Mouse (Mus musculus): ENCODE data around the gene Hist1h1e. TPM values are rescaled to one million over a fixed set of nuclear protein-coding genes. Genes with fewer than 3 reads are reported as not detected.
"Not testable (repeated sequence)": the region's sequence is repeated elsewhere in the genome, so short reads cannot be mapped to it uniquely, and the experiment has no call there.

The Hist1h1e gene
- polyA plus RNA-seq, 1 experiment from 2014 or later: 4.8 TPM

DNA sequence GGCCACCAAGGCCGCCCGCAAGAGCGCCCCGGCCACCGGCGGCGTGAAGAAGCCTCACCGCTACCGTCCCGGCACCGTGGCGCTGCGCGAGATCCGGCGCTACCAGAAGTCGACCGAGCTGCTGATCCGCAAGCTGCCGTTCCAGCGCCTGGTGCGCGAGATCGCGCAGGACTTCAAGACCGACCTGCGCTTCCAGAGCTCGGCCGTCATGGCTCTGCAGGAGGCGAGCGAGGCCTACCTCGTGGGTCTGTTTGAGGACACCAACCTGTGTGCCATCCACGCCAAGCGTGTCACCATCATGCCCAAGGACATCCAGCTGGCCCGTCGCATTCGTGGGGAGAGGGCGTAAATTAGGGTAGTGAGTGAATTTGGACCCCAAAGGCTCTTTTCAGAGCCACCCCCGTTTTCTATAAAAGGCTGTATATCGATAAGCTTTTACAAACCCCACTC is 46.5 kb downstream of the Hist1h1e start:
- H3K36me3 ChIP-seq; H3K9me3 ChIP-seq; H3K27me3 ChIP-seq; ATAC-seq (ENCODE audit: low FRiP score, low read depth): not testable (repeated sequence)
- H3K9ac ChIP-seq: peak overlapping the region; percentile 53; the same call in 1 of the 2 replicates
- H3K4me3 ChIP-seq: peak overlapping the region; percentile 43
- 2% methylated on average over 13 of the region's 40 CpGs for WGBS
- peaks cover 35% of the 10 kb centered on the region for H3K4me1 ChIP-seq (replicated peaks)
- H3K4me2 ChIP-seq: peak overlapping the region; percentile 58
- peak overlapping the region; percentile 79 for H3K27ac ChIP-seq (replicated peaks)

DNA sequence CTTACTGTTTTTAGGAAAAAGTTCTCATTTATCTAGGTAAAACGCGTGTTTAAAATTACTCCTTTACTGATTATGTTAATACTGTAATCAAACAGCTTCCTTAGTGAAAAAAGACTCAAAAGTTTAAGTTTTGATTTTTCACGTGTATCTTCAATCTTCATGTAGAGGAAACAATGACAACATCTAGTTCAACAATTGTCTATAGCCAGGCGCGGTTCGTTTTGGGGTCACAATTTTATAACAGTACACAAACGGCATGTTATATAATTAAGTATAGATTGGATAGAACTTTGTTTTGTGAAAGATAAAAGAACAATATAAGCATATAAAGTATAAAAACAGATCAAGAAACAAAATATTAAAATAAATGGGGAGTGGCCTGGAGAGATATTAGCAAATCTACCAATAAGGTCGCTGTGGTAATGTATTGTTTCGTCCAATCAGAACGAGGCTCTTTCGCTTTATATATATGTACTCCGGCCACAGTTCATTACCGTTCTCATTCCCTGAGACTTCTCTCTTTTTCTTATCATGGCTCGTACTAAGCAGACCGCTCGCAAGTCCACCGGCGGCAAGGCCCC is 47.0 kb downstream of the Hist1h1e start, which contains the start of gene Hist1h3d:
Gene Hist1h3d, plus strand, starts transcription at position 493 of the 581 bp plus-strand sequence.
- peaks cover 34% of the 10 kb centered on the region for H3K4me1 ChIP-seq (replicated peaks)

GRCm38 (mm10) chr13:23574546-23575170 is 47.7 kb downstream of the Hist1h1e start:
- peaks cover 39% of the 10 kb centered on the region for H3K4me1 ChIP-seq (replicated peaks)
- H3K4me2 ChIP-seq: peak overlapping the region; percentile 58
- not testable (repeated sequence) for H3K27me3 ChIP-seq; H3K9ac ChIP-seq; H3K9me3 ChIP-seq; H3K36me3 ChIP-seq; ATAC-seq (ENCODE audit: low FRiP score, low read depth)
- H3K4me3 ChIP-seq: peak overlapping the region; percentile 43
- H3K27ac ChIP-seq (replicated peaks): peak overlapping the region; percentile 87
- under 1% methylated on average over 7 of the region's 39 CpGs for WGBS

More for the DNA sequence above, 47.0 kb downstream of the Hist1h1e start, which contains the start of gene Hist1h3d:
- Histone ChIP-seq H3K36me3 (no peaks in the 10 kb centered on the region), H3K4me2 (peak within 1 kb of the TSS; percentile 58), H3K4me3 (peak within 1 kb of the TSS; percentile 43), H3K27ac (replicated peaks) (peak within 1 kb of the TSS; percentile 82), H3K27me3 (no peaks in the 10 kb centered on the region), H3K9ac (peak within 1 kb of the TSS; percentile 53; the same call in 1 of the 2 replicates), H3K9me3 (no peaks in the 10 kb centered on the region)
- peak; percentile 62 for ATAC-seq (ENCODE audit: low FRiP score, low read depth)
- under 1% methylated on average over 18 of the region's 18 CpGs for WGBS

DNA sequence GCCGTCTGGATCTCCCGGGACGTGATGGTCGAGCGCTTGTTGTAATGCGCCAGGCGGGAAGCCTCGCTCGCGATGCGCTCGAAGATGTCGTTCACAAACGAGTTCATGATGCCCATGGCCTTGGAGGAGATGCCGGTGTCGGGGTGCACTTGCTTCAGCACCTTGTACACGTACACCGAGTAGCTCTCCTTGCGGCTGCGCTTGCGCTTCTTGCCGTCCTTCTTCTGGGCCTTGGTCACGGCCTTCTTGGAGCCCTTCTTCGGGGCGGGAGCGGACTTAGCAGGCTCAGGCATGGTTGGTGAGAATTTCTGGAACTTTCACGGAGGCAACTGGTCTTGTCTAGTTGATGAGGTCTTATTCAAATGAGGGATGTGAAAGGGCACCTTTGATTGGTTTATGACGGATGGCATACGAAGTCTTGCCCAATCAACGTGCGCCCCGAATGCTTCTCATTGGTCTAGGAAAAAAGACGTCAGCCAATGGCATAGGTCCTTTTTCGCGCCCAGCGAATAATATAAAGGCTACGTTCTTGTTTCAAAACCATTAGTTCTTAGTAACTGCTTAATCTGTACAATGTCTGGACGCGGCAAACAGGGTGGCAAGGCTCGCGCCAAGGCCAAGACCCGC is 48.3 kb downstream of the Hist1h1e start, which contains the start of the genes Hist1h2bf and Hist1h2ad:
Gene Hist1h2bf, minus strand, starts transcription at position 299 of the 627 bp plus-strand sequence.
Gene Hist1h2ad, plus strand, starts transcription at position 484 of the 627 bp plus-strand sequence.
- H3K4me1 ChIP-seq (replicated peaks): peaks cover 41% of the 10 kb centered on the region
- H3K27ac ChIP-seq (replicated peaks): peak within 1 kb of the TSS; percentile 87
- H3K9ac ChIP-seq: peak within 1 kb of the TSS; percentile 29; the same call in 1 of the 2 replicates
- not testable (repeated sequence) for H3K9me3 ChIP-seq, H3K27me3 ChIP-seq, H3K36me3 ChIP-seq
- ATAC-seq (ENCODE audit: low FRiP score, low read depth): peak; percentile 93
- WGBS: under 1% methylated on average over 42 of the region's 42 CpGs
- peak within 1 kb of the TSS; percentile 43 for H3K4me3 ChIP-seq
- peak within 1 kb of the TSS; percentile 58 for H3K4me2 ChIP-seq

DNA sequence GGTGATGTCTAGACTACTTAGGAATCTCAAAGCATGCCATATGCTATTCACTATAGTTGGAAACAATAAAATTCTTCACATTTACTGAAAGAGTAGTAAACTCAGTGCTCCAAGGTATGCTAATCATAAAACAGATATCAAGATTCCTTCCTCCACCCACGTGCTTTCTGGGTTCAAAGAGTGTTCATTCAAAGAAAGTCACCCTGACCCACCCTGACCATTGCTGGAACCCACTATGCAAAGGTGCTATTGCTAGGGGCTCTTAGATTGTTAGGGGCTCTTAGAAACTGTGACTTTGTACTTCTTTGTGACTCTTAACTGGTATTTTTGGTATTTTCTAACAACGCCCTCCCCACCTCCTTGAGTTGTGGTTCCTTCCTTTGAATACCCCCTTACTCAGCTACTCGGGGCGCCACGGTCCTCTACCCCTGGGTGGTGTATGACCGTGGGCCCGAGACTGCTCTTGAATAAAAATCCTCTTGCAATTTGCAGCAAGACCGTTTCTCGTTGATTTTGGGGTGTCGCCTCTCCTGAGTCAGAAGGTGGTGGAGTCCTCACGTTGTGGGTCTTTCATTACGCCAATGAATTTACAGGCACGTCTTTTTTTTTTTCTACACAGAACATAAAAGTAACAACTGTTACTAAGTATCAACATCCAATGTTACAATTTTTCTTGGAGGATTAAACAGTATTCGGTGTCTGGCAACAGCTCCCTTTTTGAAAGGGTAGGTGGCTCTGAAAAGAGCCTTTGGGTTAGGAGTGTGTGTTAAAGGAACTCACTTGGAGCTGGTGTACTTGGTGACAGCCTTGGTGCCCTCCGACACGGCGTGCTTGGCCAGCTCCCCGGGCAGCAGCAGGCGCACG is 49.1 kb downstream of the Hist1h1e start:
- Histone ChIP-seq H3K4me3 (peak overlapping the region; percentile 38), H3K4me2 (peak overlapping the region; percentile 58), H3K9ac (peak overlapping the region; percentile 29; the same call in 1 of the 2 replicates), H3K27ac (replicated peaks) (peak overlapping the region; percentile 87), H3K4me1 (replicated peaks) (peaks cover 41% of the 10 kb centered on the region)
- not testable (repeated sequence) for H3K36me3 ChIP-seq; H3K27me3 ChIP-seq; H3K9me3 ChIP-seq; ATAC-seq (ENCODE audit: low FRiP score, low read depth)
- WGBS: 8% methylated on average over 20 of the region's 20 CpGs

- H3K9ac ChIP-seq: peak overlapping the region; percentile 50
- H3K4me1 ChIP-seq (replicated peaks): peaks cover 41% of the 10 kb centered on the region
- 43% methylated on average over 2 of the region's 2 CpGs for WGBS
- peak overlapping the region; percentile 44 for H3K4me3 ChIP-seq
- H3K36me3 ChIP-seq: no peaks in the 10 kb centered on the region
- no peaks in the 10 kb centered on the region for H3K9me3 ChIP-seq
- H3K27me3 ChIP-seq: no peaks in the 10 kb centered on the region
- peak overlapping the region; percentile 58 for H3K4me2 ChIP-seq
- peak overlapping the region; percentile 96 for H3K27ac ChIP-seq (replicated peaks)
- ATAC-seq (ENCODE audit: low FRiP score, low read depth): no peak
Measured at GRCm38 (mm10) chr13:23572218-23573033, 49.9 kb downstream of the Hist1h1e start.

GRCm38 (mm10) chr13:23571504-23572217 is 50.7 kb downstream of the Hist1h1e start:
- H3K9me3 ChIP-seq; H3K36me3 ChIP-seq; H3K27me3 ChIP-seq; ATAC-seq (ENCODE audit: low FRiP score, low read depth): not testable (repeated sequence)
- Histone ChIP-seq H3K4me3 (peak overlapping the region; percentile 44), H3K27ac (replicated peaks) (peak overlapping the region; percentile 96), H3K9ac (peak overlapping the region; percentile 50), H3K4me1 (replicated peaks) (peaks cover 38% of the 10 kb centered on the region), H3K4me2 (peak overlapping the region; percentile 58)
- under 1% methylated on average over 18 of the region's 34 CpGs for WGBS

GRCm38 (mm10) chr13:23571022-23571503 is 51.3 kb downstream of the Hist1h1e start, which contains the start of the genes Hist1h2ae and Hist1h2bg:
Hist1h2ae (minus strand) TSS chr13:23571220.
Hist1h2bg (plus strand) TSS chr13:23571396.
- Histone ChIP-seq H3K36me3 (no peaks in the 10 kb centered on the region), H3K4me2 (peak within 1 kb of the TSS; percentile 58), H3K27ac (replicated peaks) (peak within 1 kb of the TSS; percentile 96), H3K4me1 (replicated peaks) (peaks cover 32% of the 10 kb centered on the region), H3K9ac (peak within 1 kb of the TSS; percentile 50), H3K4me3 (peak within 1 kb of the TSS; percentile 44), H3K9me3 (no peaks in the 10 kb centered on the region), H3K27me3 (no peaks in the 10 kb centered on the region)
- WGBS: 0% methylated on average over 18 of the region's 18 CpGs
- peak; percentile 96 for ATAC-seq (ENCODE audit: low FRiP score, low read depth)

Measured in hindbrain, embryonic 15.5 days (tissue).